Mouse (Mus musculus) kidney, adult 10 weeks (tissue): ENCODE results near the gene Hyal6. TPM values are rescaled to one million over a fixed set of nuclear protein-coding genes. Genes with fewer than 3 reads are reported as not detected.

Experiments used
- polyA plus RNA-seq: library from polyadenylated mRNA; stranded (reverse); fragments of 350-450 nt; fragmentation: Illumina TruSeq; extraction: RNeasy Lipid Tissue Mini Kit (QIAGEN cat#74804); gene quantifications from one replicate; pipeline ENCODE4 v1.2.3, GENCODE M21; 2014; ENCODE audit warnings: low read depth, low replicate concordance

The Hyal6 gene
- polyA plus RNA-seq = not detected

GRCm38 (mm10) chr6:24732945-24733344 is at the start of gene Hyal6:
Gene Hyal6, plus strand, starts transcription at chr6:24733245.

DNA sequence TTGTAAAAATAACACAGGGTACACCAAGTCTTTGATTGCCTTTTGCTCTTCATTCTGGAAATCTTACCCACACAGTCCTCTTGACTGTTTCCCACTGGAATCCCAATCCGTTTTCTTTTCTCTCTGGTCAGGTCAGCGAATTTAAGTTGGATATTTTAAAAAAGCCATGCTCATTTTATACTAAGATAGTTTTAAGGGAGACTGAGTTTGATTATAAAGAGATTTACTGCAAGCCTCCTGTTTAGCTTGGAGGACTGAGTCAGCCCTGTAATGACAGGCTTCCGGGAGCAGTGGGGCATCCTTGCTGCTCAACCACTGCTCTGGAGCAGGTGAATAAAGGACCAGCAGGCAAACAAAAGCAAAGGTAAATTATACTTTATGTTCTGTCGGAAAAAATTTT is 15.0 kb downstream of the Hyal6 start, which contains the start of gene Hyal4:
Gene Hyal4 (plus strand): TSS at position 301 of the 400 bp plus-strand sequence.

GRCm38 (mm10) chr6:24790888-24791287 is 57.8 kb downstream of the Hyal6 start, which contains the start of gene Spam1:
Gene Spam1, plus strand, starts transcription at chr6:24791188.

Other genes starting within 250 kb of the Hyal6 start
- 0.12 TPM for gene Iqub, start 218.2 kb upstream of the Hyal6 start, polyA plus RNA-seq
- 561 TPM for gene Ndufa5, start 205.2 kb upstream of the Hyal6 start, polyA plus RNA-seq
- 5.1 TPM for gene Asb15, start 205.1 kb upstream of the Hyal6 start, polyA plus RNA-seq
- not detected for gene Lmod2, start 135.5 kb upstream of the Hyal6 start, polyA plus RNA-seq
- 190 TPM for gene Wasl, start 68.2 kb upstream of the Hyal6 start, polyA plus RNA-seq
- not detected for gene Hyal4, start 15.1 kb downstream of the Hyal6 start, polyA plus RNA-seq
- not detected for gene Spam1, start 57.9 kb downstream of the Hyal6 start, polyA plus RNA-seq
- gene Hyal5, start 124.8 kb downstream of the Hyal6 start, polyA plus RNA-seq = not detected
- 289 TPM for gene Tmem229a, start 223.1 kb downstream of the Hyal6 start, polyA plus RNA-seq